Mouse (Mus musculus) heart, embryonic 11.5 days (tissue): ENCODE results near the gene Gtf2ird1. TPM values are rescaled to one million over a fixed set of nuclear protein-coding genes. Genes with fewer than 3 reads are reported as not detected.

Experiments used
- ATAC-seq: fragments of 200-750 bp; cut with Nextera tagmentation; replicated peaks from 2 replicates; pipeline ENCODE4 v1.8.0; 2017; ENCODE audit warnings: moderate library complexity; ENCODE audit not compliant: insufficient number of reproducible peaks, low FRiP score, low TSS enrichment
- H3K27ac ChIP-seq: fragments of 300-500 bp; sonication (generic); 2 replicates; pipeline ENCODE4 v1.5.1; 2014; ENCODE audit warnings: mild to moderate bottlenecking, low read depth, low read length
- H3K27me3 ChIP-seq: fragments of 300-500 bp; sonication (generic); 2 replicates; pipeline ENCODE4 v1.6.1; 2014; ENCODE audit warnings: mild to moderate bottlenecking, low read length, mixed read lengths; ENCODE audit not compliant: control insufficient read depth, insufficient read depth
- H3K36me3 ChIP-seq: fragments of 300-500 bp; sonication (generic); 2 replicates; pipeline ENCODE4 v1.6.1; 2014; ENCODE audit warnings: mild to moderate bottlenecking, low read length, moderate library complexity, mixed read lengths; ENCODE audit not compliant: control insufficient read depth, insufficient read depth
- H3K4me1 ChIP-seq: fragments of 300-500 bp; sonication (generic); 2 replicates; pipeline ENCODE4 v1.6.1; 2014; ENCODE audit warnings: low read length; ENCODE audit not compliant: control insufficient read depth, insufficient read depth
- H3K4me2 ChIP-seq: fragments of 300-500 bp; sonication (generic); 2 replicates; pipeline ENCODE4 v1.6.1; 2014; ENCODE audit warnings: mild to moderate bottlenecking, moderate library complexity
- H3K4me3 ChIP-seq: fragments of 300-500 bp; sonication (generic); 2 replicates; pipeline ENCODE4 v1.5.1; 2014; ENCODE audit warnings: low read depth, low read length
- H3K9ac ChIP-seq: fragments of 300-500 bp; sonication (generic); 2 replicates; pipeline ENCODE4 v1.6.1; 2014; ENCODE audit warnings: mild to moderate bottlenecking, low read depth, low read length, moderate library complexity
- H3K9me3 ChIP-seq: fragments of 300-500 bp; sonication (generic); replicated peaks from 2 replicates; pipeline ENCODE4 v1.6.1; 2016; ENCODE audit warnings: low read length; ENCODE audit not compliant: control insufficient read depth
- WGBS: fragments of 180-500 bp; shearing (Covaris S2); extraction: QIAGEN DNeasy Blood & Tissue Kit; methylation state at CpG from one replicate; pipeline ENCODE4 v1.1.7; 2014; ENCODE audit not compliant: insufficient replicate concordance; 5-methylcytosine and 5-hydroxymethylcytosine counted together
- polyA plus RNA-seq: library from polyadenylated mRNA; unstranded; fragments of >200 nt; fragmentation: Nextera tagmentation; extraction: Ambion mirVana; gene quantifications from 2 replicates; pipeline ENCODE4 v1.2.1, GENCODE M21; 2014

Gtf2ird1 gene
- polyA plus RNA-seq, 1 experiment from 2014 or later = 49.0 TPM

DNA sequence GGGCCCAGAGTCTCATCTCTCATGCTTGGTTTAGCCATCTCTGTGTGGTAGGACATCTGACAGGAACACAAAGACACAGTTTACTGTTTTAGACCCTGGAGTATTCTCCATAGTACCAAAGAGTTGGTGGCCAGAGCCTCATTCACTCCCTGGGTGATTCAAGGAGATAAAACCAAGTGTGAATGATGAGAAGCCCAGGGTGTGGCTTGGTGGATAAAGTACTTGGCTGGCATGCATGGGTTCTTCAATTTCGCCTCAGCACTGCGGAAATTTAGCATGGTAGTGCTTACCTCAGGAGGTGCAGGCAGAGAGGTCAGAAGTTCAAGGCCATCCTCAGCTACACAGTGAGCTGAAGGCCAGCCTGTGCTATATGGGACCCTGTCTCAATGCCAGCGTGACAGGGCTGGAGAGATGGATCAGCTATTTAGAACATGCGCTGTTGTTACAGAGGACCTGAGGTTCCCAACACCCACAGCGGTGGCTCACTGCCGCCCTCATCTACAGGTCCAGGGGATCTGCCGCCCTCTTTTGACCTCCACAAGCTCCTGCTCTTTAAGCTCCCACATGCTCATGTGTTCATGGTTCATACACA is 13.1 kb upstream of the Gtf2ird1 start:
- H3K36me3 ChIP-seq = no peaks in the 10 kb centered on the region
- H3K27ac ChIP-seq = no peak overlapping the region
- 77% methylated on average over 7 of the region's 7 CpGs for whole genome bisulfite sequencing
- peaks cover 4% of the 10 kb centered on the region; the same call in 1 of the 2 replicates for H3K4me1 ChIP-seq
- H3K27me3 ChIP-seq = no peaks in the 10 kb centered on the region
- no peak overlapping the region for H3K9ac ChIP-seq
- no peak overlapping the region for H3K4me2 ChIP-seq
- ATAC-seq = no peak
- H3K4me3 ChIP-seq = no peak overlapping the region
- H3K9me3 ChIP-seq = no peaks in the 10 kb centered on the region

DNA sequence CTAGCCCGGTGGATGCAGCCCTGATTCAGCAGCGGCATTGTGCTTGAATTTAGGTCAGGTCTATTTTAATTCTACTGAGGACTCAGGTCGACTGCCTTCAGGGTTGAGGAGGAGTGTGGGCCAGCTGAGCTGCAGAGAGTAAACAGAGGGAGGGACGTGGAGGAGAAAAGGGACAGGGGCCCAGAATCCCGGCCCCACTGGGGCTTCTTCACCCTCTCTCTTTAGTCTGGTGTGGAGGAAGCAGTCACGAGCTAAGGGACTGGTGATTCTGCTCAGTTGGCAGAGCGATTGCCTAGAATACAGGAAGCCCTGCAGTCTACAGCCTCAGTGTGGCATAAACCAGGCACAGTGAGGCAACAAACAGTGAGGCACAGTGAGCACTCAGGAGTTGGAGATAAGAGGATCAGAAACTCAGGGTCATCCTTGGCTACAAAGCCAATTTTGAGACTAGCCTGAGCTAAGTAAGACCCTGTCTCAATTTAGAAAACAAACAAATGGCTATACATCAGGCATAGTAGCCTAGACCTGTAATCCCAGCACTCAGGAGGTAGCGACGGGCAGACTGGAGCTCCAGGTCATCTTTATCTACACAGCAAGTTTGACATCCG is 11.7 kb upstream of the Gtf2ird1 start:
- Histone ChIP-seq H3K4me1 (peaks cover 4% of the 10 kb centered on the region; the same call in 1 of the 2 replicates), H3K27me3 (no peaks in the 10 kb centered on the region), H3K36me3 (no peaks in the 10 kb centered on the region), H3K27ac (no peak overlapping the region), H3K4me3 (no peak overlapping the region), H3K9me3 (no peaks in the 10 kb centered on the region), H3K4me2 (no peak overlapping the region), H3K9ac (no peak overlapping the region)
- WGBS = 71% methylated on average over 10 of the region's 10 CpGs
- no peak for ATAC-seq

DNA sequence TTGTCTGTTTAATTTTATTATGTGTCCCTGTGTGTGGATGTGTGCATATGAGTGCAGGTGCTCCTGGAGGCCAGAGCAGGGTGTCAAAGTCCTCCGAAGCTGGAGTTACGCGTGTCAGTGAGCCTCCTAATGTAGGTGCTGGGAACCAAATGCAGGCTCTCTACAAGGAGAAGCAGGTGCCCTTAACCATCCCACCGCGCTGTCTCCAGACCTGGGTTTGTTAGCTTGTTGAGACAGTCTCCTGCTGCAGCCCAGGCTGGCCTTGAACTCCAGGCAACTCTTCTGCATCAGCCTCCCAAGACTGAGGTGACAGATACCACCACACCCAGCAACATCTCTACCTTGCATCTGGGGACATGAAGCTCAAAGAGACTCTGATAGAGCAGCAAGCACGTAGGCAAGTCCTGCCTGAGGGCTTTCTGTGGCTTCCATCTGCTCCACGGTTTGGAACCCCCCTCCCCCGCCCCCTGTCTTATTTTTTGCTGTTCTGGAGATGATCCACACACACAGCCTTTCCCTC is 10.6 kb upstream of the Gtf2ird1 start:
- Histone ChIP-seq H3K4me3 (no peak overlapping the region), H3K9ac (no peak overlapping the region), H3K4me2 (no peak overlapping the region), H3K27ac (no peak overlapping the region), H3K27me3 (no peaks in the 10 kb centered on the region), H3K9me3 (no peaks in the 10 kb centered on the region), H3K4me1 (peaks cover 4% of the 10 kb centered on the region; the same call in 1 of the 2 replicates), H3K36me3 (no peaks in the 10 kb centered on the region)
- ATAC-seq = no peak
- WGBS = 64% methylated on average over 8 of the region's 8 CpGs

DNA sequence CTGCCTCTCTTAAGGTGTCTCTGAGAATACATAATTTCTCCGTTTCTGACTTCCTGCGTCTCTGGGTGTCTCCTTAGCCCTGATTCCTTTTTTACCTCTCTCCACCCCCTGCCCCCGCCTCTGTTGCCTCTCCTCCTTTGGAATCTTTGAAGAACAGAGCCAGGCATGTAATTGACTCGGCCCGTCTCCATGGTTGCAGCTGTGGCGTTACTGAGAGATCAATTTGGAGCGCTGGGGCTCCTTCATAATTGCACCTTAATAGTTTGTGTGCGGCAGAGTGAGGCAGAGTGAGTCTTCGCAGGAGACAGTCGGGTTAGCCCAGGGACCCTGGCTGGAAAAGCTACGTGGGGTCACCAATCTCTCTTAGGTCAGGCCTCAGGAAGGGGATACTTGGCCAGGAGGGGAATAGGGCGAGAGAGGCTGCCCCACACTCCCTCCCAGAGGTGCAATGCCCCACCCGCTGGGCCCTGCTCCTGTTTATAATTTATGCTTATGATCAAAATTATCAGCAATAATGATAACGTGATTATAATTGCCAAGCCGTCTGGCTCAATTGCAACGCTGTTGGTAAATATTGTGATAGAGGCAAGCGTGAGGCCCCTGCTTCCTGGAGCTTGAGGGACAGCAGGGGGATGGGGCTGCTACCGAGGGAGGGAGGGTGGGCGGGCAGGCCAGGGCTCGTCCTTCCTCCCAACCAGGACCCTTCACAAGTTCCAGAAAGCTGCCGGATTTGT is 9.9 kb upstream of the Gtf2ird1 start:
- no peak overlapping the region for H3K4me3 ChIP-seq
- H3K9me3 ChIP-seq = no peaks in the 10 kb centered on the region
- no peak for ATAC-seq
- H3K36me3 ChIP-seq = no peaks in the 10 kb centered on the region
- no peak overlapping the region for H3K9ac ChIP-seq
- no peak overlapping the region for H3K27ac ChIP-seq
- H3K4me1 ChIP-seq = peaks cover 4% of the 10 kb centered on the region; the same call in 1 of the 2 replicates
- no peak overlapping the region for H3K4me2 ChIP-seq
- 40% methylated on average over 21 of the region's 21 CpGs for WGBS
- no peaks in the 10 kb centered on the region for H3K27me3 ChIP-seq

GRCm38 (mm10) chr5:134465197-134465596 is 8.7 kb upstream of the Gtf2ird1 start:
- no peak overlapping the region for H3K9ac ChIP-seq
- H3K4me1 ChIP-seq = peaks cover 4% of the 10 kb centered on the region; the same call in 1 of the 2 replicates
- H3K27me3 ChIP-seq = no peaks in the 10 kb centered on the region
- no peaks in the 10 kb centered on the region for H3K36me3 ChIP-seq
- no peak overlapping the region for H3K27ac ChIP-seq
- H3K9me3 ChIP-seq = no peaks in the 10 kb centered on the region
- H3K4me2 ChIP-seq = no peak overlapping the region
- no peak for ATAC-seq
- H3K4me3 ChIP-seq = no peak overlapping the region
- WGBS = 78% methylated on average over 1 of the region's 1 CpGs

GRCm38 (mm10) chr5:134464225-134464624 is 7.7 kb upstream of the Gtf2ird1 start:
- no peaks in the 10 kb centered on the region for H3K9me3 ChIP-seq
- H3K36me3 ChIP-seq = no peaks in the 10 kb centered on the region
- WGBS = 80% methylated on average over 5 of the region's 5 CpGs
- H3K4me3 ChIP-seq = no peak overlapping the region
- H3K27ac ChIP-seq = no peak overlapping the region
- H3K27me3 ChIP-seq = no peaks in the 10 kb centered on the region
- H3K4me2 ChIP-seq = no peak overlapping the region
- no peak for ATAC-seq
- no peak overlapping the region for H3K9ac ChIP-seq
- H3K4me1 ChIP-seq = peaks cover 4% of the 10 kb centered on the region; the same call in 1 of the 2 replicates

DNA sequence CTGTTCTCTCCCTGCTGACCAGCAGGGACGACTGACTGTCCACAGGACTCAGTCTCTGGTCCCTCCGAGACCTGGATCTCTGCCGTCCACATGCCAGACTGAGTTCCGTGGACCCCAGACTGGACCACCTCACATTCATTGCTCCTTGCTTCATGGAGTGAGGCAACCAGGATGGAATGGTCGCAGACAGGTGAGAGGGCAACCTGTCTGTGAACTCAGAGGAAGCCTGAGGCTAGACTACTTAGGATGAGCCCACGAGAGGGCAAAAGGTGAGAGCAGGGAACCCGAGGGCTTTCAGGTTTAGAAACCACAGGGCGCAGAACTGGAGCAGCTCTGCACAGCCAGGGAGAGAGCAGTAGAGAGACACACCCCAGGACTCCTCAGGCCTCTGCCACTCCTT is 6.2 kb upstream of the Gtf2ird1 start:
- Histone ChIP-seq H3K4me1 (peaks cover 4% of the 10 kb centered on the region; the same call in 1 of the 2 replicates), H3K4me3 (no peak overlapping the region), H3K4me2 (no peak overlapping the region), H3K36me3 (no peaks in the 10 kb centered on the region), H3K9ac (no peak overlapping the region), H3K27me3 (no peaks in the 10 kb centered on the region), H3K9me3 (no peaks in the 10 kb centered on the region), H3K27ac (no peak overlapping the region)
- 72% methylated on average over 8 of the region's 8 CpGs for WGBS
- ATAC-seq = no peak

DNA sequence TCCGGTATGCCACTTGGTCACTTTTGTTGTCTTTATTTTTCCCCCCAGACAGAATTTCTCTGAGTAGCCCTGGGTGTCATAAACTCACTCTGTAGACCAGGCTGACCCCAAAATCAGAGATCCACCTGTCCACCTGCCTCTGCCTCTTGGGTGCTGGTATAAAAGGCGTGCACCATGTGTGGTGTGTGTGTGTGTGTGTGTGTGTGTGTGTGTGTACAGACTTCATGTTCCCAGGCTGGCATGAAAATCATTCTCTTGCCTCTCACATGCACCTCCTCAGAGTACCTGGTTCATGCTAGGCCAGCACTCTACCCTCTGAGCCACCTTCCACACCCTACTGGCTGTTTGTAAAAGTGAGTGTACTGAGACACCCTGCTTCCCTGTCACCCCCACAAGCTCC is 5.8 kb upstream of the Gtf2ird1 start:
- no peak for ATAC-seq
- 80% methylated on average over 2 of the region's 2 CpGs for WGBS
- H3K4me3 ChIP-seq = no peak overlapping the region

More for the DNA sequence above, 5.8 kb upstream of the Gtf2ird1 start:
- Histone ChIP-seq H3K9me3 (no peaks in the 10 kb centered on the region), H3K9ac (no peak overlapping the region), H3K27me3 (no peaks in the 10 kb centered on the region), H3K4me2 (no peak overlapping the region), H3K27ac (no peak overlapping the region), H3K4me1 (peaks cover 4% of the 10 kb centered on the region; the same call in 1 of the 2 replicates), H3K36me3 (no peaks in the 10 kb centered on the region)
